Mouse (Mus musculus) thymus, postnatal 25 days (tissue): Measurements from ENCODE around the gene Ppm1m.

Experiments
- DNase-seq: peaks from one replicate; pipeline ENCODE4 v3.0.0; 2022

Gene Ppm1m

DNA sequence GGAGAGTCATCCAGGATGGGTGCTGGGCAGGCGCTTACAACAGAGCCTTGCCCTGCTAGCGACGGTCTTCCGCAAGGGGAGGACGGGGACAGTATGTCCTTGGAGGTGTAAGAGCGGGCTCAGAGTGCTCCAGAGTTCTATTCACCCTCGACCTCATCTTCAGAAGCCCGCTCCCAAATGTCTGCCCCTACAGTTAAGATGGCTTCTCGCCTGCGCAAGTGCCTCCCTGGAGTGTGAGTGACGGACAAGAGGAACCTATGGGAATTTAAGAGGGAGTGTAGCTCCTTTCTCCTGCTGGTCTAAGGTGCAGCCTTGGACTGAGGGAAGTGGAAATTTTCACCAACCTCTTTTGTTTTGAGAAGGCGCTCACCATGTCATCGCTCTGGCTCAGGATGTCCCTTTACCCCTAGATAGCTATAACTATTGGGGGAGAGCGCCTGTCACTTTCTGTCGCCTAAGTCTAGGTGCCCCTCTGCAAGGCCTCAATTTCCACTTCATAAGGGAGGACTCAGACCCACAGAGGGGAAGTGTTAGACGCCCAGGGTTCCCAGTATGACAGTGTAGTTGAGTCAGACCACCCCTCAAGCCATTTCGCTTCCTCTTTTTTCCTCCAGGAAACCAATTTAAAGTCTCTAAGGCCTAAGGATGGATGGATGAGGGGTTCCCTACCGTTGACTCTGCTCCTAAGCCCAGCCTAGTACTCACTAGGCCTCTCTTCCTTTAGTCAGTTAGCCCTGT is at the start of gene Ppm1m:
Gene Ppm1m, minus strand, starts transcription at position 212 of the 738 bp plus-strand sequence.
- no peak for DNase-seq

DNA sequence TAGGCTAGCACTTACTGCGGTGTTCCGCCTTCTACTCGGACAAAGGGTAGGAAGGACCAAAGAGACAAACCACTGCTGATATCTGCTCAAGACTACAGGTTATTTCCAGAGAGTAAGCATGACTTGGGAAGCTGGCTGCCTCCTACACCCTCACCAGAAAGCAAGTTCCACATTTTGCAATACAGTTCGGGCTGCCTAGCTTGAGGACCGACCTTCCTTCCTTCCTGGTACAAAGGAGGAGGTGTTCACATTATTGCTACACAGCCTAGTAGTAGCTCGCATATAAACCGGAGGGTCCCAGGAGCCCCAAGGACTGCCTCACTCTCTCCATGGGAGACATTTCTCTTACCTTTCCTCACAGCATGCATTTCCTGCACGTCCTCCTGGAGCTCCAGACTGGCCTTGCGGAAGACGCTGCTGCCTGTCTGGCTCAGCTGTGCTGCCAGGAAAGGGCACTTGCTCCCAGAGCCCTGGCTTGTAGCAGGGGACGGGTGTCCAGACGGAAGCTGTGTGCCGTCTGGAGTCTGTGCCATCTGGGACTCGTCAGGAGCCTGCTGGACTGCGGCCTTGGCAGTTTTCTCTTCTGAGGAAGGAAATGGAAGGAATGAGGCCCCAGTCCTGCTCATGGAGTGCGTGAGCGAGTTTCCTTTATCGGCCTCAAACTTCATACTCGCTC is 43.4 kb upstream of the Ppm1m start:
- no peak for DNase-seq

DNA sequence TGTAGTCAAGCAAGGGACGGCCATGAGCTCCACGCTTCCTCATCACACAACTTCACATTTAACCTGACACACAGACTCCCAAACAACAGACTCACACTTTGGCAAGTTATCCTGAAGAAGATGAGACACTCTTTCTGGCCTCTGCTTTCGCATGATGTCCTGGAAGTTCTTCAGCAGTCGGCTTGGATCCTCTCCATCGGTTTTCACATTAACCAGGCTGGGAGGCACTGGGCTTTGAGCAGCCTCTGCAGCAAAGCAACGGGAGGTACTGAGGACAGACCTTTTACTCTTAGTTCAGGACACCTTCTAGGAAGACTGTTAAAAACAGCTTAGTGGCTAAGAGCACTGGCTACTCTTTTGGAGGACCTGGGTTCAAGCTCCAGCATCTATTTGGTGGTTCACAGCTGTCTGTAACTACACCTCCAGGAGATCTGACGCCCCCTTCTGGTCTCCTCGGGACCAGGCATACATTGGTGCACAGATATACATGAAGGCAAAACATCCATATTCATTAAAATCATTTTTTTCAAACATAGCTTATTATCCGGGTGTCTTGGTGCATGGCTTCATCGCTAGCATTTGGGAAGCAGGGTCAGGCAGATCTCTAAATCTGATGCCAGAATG is 42.1 kb upstream of the Ppm1m start:
- DNase-seq = no peak

DNA sequence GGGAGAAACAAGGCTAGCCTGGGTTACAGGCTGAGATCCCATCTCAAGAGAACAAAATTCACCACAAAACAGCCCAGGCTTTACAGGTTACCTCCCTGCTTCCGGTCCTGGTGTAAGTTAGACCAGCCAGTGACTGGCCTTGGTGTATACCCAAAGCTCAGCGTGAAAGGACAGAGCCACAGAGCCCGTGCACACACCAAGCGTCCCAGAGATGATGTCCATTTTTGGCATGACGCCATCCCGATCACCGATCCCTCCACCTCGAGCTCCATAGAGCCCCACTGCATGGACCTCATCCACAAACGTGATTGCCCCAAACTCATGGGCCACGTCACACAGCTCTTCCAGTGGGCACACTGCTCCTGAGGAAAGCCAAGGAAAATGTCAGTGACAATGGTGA is 38.3 kb upstream of the Ppm1m start:
- DNase-seq = no peak

DNA sequence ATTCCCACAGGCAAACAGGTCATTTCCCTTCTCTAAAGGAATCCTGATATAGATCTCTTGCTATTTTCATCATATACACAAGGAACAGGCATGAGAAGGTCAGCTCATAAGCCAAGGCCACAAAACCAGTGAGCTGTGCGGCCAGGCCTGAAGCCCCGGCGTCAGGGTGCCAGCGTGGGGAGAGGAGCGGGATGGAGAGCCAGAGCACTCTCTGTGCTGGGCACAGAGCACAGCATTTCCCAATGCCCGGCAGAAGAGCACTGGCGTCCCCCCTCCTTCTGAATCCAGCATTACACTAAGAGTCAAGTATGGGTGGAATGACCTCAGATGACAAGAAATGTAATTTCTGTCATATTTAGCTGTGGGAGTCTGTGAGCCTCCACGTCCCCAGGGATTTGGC is 37.9 kb upstream of the Ppm1m start:
- DNase-seq = no peak

DNA sequence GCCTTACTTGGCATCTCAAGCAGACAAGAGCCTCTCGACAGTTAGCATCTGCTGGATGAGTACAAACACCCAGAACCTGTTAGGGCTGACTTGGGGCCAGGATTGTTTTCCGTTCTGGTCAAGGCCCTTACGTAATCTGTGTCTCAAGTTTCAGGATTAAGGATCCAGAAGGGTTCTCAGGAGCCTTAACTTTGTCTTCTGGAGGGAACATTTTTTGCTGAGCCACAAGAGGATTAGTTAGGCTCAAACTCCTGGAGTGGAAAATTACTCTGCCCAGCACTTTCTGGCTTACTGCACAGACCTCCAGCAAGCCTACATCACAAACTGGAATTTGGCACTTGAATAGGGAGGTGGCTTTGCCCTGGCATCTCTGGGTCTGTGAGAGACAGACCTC is 37.3 kb upstream of the Ppm1m start:
- DNase-seq = no peak

DNA sequence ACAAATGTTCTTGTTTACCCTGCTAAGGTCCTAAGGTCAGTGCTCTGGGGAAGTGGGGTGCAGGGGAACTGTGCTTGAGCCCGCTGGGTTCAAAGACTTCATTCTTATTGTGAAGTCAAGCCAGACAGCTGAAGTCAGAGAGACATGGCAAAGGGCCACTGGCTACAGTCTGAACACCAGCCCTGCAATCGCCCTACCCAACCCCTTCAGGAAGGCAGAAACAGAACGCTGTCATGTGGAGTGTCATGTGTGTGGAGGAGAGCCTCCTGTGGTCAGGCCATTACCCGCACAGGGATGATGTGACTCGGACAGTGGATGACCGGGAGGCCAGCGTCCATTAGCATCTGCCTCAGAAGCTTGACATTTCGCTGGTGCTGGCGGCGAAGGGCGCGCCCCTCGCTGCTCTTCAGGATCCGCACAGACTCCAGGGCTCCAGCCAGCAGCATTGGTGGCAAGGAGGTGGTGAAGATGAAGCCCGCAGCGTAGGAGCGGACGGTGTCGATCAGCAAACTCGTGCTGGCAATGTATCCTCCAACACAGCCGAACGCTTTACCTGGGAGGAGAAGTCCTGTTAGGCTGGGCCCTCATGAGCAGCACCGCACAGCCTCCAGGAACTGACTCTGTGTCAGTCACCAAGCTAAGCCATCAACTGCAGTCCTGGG is 36.7 kb upstream of the Ppm1m start:
- no peak for DNase-seq

DNA sequence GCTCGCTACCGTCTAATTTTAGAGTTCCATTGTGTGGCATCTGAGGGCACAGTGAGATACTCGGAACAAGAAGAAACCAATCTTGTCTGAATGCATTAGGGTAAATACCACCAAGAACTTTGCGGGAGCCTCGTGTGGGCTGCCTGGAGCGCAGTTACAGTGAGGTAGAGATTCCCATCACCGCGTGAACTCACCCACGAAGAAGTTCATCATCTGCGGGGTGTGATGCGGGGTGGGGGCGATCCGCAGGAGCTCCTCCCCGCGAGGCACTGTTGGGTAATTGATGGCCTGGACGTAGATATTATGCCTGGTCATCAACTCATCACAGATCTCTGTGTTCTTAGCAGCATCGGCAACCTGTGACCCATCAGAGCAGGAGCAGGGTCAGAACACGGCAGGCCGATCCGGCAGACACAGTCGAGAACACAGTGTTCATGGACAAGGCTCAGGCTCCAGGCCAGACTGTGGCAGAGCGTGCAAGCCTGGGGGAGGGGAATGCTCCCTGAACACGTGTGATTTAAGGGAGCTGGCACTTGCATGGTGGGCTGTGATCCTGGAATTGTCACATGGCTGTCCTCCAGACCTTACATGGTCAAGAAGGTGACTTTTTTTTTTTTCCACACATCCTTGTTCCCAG is 35.8 kb upstream of the Ppm1m start:
- no peak for DNase-seq

DNA sequence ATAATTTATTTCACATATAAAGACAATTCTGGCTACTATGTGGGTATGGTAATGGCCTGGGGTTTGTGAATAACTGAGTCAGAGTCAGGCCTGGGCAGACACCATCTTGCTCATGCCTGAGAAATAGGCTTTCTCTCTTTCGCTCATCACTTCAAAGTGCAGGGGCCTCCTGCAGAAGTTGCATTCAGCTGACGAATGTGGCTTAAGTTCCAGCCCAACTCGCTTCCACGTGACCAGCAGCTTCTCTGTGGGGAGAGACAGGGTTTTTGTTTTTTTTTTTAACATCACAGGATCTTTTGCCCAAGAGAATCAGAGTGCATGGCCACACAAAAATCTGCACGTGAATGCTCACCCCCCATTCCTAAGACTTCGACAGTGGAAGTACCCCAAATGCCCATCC is 34.4 kb upstream of the Ppm1m start:
- DNase-seq = no peak

DNA sequence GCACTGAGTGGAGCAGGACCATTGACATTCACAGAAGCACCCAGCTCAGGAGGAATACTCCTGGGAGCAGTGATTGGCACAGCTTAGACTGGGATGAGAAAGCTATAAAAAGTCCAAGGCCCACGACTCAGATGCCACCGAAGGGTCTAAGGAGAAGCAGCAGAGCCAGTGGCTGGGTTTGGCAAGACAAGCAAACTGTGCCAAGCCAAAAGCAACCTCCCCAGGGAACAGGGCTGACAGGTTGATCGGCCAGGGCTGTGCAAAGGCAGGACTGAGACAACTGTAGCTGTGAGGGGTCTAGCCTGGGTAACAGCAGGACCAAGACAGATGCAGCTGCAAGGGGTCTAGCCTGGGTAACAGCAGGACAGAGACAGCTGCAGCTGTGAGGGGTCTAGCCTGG is 33.4 kb upstream of the Ppm1m start:
- DNase-seq = no peak

DNA sequence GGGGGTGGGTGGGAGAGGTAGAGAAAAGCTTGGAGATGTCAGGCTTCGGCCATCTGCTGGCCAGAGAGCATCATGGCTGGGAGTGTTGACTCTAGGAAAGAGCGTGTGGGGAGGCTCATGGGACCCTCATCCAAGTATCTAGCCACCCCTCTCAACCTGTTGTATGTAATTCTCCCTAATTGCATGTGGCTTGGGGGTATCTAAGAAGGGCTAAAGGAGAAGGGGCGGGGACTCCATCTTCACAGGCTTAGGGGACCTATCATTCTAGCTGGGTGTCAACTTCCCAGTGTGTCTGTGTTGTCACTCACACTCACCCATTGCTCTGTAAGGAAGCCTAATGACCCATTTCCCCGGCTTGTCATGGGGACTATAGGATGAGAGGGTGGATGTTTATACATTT is 32.3 kb upstream of the Ppm1m start:
- DNase-seq = no peak

DNA sequence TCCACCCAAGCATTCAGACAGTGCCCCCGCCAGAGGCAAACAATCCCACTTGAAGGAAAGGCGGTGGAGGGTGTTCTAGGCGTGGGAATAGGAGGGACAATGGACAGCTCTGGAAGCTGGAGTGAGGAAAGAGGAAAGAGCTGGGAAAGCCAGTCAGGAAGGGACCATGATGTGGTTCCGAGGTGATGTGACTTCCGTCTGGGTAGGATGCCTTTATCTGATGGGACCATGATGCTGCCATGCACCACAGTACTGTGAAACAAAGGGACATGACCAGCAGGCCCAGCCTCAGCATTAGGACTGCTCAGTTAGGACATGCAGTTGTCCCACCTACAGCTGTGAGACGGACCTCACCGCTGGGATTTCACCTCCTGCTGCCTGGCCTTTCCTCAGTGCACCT is 31.7 kb upstream of the Ppm1m start:
- DNase-seq = no peak

DNA sequence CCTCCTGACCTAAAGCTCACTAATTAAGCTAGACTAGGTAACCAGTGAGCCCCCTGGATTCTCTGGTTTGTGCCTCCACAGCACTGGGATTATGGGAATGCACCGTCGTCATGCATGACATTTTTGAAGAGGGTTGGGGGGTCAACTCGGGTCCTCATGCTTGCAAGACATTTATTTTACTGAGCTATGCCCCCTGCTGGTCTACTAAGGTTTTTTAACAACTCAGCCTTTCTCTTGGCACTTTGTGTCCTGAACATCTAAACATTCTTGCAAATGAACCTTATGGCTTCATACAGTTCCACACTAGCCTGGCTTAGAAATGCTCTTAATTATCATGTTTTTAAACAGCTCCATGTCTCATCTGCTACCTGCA is 31.2 kb upstream of the Ppm1m start:
- DNase-seq = no peak

DNA sequence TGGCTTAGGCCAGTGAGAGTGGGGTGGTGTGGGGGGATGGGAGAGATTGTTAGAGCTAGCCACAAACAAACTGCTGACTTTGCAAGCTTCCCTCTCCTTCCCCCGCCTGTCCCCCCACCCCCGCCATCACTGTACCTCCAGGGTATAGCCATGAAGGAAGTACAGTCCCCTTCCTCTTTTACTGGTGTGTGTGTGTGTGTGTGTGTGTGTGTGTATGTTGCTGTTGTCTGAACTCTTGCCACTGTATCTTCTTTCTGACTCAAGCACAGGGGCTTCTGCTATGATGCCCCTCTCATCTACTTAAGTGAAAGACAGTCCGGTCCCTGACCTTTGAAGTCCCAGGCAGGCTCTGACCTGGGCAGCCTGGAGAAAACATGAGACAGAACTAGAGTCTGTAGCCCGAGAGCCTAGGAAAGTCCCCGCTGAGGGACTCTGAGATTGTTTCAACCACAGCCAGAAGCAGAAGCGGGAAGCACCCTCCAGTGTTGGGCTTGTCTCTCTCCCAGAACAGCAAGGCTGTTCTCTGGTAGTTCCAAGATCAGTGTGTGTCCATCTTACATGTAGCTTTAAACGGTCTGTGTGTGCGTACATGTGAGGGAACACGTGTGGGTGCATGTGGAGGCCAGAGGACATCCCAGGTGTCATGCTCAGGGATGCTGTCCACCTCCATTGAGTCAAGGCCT is 30.6 kb upstream of the Ppm1m start:
- DNase-seq = no peak

DNA sequence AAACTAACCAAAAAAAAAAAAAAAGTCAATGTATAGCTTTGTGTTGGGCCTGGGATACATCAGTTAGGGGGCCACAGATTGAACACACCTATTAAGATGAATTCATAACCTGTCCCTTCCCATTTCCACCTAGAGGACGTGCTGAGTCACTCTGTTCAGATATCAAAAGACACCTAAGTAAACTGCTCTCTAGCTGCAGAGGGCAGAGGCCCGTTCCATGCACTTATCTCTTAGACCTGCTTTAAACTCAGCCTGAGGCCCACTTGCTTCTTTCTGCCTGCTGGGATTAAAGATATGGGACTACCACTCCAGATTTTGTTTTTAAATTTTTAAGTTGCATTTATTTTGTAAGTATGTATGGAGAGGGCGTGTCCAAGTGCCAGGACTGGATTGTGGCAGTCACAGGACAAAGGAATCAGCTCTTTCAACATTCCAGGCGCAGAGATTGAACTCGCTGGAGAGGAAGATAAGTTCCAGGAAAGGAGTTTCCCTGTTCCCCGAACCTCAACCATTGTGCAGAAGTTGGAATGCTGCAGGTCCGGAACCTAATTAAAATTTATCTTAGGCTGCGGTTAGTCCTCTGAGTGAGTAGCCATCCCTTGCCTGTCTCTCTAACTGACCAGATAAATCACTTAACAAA is 28.4 kb upstream of the Ppm1m start:
- DNase-seq = no peak

DNA sequence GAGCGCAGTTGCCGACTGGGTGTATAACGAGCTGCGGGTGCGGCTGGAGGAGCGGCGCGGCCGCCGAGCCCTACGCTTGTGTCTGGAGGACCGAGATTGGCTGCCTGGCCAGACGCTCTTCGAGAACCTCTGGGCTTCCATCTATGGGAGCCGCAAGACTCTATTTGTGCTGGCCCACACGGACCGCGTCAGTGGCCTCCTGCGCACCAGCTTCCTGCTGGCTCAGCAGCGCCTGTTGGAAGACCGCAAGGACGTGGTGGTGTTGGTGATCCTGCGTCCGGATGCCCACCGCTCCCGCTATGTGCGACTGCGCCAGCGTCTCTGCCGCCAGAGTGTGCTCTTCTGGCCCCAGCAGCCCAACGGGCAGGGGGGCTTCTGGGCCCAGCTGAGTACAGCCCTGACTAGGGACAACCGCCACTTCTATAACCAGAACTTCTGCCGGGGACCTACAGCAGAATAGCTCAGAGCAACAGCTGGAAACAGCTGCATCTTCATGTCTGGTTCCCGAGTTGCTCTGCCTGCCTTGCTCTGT is 26.7 kb upstream of the Ppm1m start:
- no peak for DNase-seq

DNA sequence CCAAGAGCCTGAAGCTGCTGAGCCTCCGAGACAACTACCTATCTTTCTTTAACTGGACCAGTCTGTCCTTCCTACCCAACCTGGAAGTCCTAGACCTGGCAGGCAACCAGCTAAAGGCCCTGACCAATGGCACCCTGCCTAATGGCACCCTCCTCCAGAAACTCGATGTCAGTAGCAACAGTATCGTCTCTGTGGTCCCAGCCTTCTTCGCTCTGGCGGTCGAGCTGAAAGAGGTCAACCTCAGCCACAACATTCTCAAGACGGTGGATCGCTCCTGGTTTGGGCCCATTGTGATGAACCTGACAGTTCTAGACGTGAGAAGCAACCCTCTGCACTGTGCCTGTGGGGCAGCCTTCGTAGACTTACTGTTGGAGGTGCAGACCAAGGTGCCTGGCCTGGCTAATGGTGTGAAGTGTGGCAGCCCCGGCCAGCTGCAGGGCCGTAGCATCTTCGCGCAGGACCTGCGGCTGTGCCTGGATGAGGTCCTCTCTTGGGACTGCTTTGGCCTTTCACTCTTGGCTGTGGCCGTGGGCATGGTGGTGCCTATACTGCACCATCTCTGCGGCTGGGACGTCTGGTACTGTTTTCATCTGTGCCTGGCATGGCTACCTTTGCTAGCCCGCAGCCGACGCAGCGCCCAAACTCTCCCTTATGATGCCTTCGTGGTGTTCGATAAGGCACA is 26.1 kb upstream of the Ppm1m start:
- DNase-seq = no peak

DNA sequence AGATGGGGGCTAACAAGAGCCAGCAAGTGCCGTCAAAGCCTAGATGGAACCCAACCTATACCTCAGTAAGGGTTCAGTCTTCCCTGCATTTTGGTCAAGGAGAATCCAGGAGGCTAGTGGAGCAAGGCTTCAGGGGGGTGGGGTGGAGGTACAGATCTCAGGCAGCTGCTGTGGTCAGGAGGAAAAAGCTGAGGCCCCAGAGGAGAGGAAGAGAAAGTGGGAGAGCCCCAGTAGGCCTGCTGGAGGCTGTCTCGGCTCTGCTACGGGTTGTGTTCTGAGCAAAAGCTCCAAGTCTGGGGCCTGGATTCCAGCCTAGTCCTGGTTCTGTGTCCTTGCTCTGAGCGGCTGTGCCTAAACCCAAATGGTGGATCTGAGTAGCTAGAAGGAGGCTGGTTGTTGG is 23.4 kb upstream of the Ppm1m start:
- no peak for DNase-seq

DNA sequence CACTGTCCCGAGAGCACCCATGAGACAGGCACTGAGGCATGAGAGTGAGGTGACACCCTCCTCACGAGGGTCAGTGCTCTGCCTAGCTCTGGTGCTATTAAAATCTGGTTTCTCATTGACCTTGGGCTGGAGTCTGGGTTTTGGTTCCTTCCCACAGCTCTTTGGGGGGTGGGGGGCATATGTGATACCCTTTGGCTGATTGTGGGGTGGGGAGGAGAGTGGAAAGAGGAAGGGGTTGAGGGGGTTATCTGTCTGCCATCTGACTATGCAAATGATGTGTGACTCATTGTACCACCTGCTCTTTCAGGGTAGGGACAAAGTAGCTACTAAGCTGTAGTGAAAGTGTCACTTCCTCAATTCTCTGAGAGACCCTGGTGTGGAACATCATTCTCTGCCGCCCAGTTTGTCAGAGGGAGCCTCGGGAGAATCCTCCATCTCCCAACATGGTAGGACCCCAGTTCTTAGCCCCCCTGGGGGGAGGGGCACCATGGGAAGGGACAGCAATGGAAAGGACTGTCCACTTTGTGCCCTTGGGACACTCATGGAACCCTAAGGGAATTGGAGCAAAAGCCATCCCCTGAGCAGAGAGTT is 22.8 kb upstream of the Ppm1m start, which contains the start of gene Tlr9:
Gene Tlr9, plus strand, starts transcription at position 338 of the 591 bp plus-strand sequence.
- no peak for DNase-seq

DNA sequence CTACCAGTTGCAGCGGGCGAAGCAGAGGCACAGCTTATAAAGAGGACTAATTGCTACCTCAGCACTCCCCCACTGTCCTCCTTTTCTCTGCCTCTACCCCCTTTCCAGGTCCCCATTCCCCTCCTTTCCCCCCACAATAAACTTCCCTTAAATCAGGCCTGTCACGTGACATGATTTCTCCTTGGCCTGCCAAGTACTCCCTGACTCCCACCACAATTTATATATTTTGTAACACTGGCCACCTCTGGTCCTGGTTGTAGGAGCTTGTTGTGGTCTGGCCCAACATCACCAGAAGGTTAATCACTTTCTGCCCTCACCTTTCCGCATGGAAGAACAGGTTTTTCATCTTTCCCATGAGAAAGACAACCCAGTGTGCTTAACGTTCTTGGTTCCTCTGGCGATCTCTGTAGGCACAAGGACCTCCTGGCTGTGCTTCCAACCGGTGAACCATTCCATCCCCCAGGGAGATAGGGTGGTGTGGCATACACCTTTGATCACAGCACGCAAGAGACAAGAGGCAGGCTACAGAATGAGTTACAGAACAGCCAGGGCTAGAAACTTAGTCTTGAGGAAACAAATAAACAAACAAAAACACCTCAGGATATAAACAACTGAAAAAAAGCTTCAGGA is 21.5 kb upstream of the Ppm1m start:
- no peak for DNase-seq
